Mouse (Mus musculus): ENCODE measurements around the gene Htr6. TPM values are rescaled to one million over a fixed set of nuclear protein-coding genes. Genes with fewer than 3 reads are reported as not detected.

Htr6 gene
- polyA plus RNA-seq, 1 experiment = not detected

GRCm38 (mm10) chr4:139011201-139011702, 64.1 kb downstream of the Htr6 start:
- no peak overlapping the region for H3K4me3 ChIP-seq (ENCODE audit: insufficient read depth, low read depth, low read length)
- 0 out of 2 replicates have a peak, but pooled peaks cover 4% of the 10 kb centered on the region for H3K4me1 ChIP-seq (ENCODE audit: control insufficient read depth, insufficient read depth, low read length)
- H3K36me3 ChIP-seq (ENCODE audit: control insufficient read depth, insufficient read depth, low read length) = no peaks in the 10 kb centered on the region
- no peak overlapping the region for H3K27ac ChIP-seq (ENCODE audit: insufficient read depth, low read depth, low read length)
- DNase-seq = no peak
- WGBS = 84% methylated on average over 13 of the region's 13 CpGs
- TF ChIP-seq POLR2A (IDR thresholded peaks at IDR 0.05; ENCODE audit: low read depth, low read length) (no peak), CTCF (conservative IDR thresholded peaks at IDR 0.05; ENCODE audit: insufficient read depth, insufficient read length, low read depth, low read length) (no peak)
- no peaks in the 10 kb centered on the region for H3K27me3 ChIP-seq (replicated peaks; ENCODE audit: control insufficient read depth, insufficient read depth, low read length)

Other genes with a start within 250 kb of the Htr6 start
- 63.0 and 66.1 TPM in 2 replicates for gene Pla2g5, start 212.1 kb downstream of the Htr6 start, polyA plus RNA-seq (2012; rRNA removed)
- not detected in 2 replicates for gene Gm13030, start 201.6 kb downstream of the Htr6 start, polyA plus RNA-seq (2012; rRNA removed)
- 0.11 TPM in 1 of 2 replicates, not detected in the other for gene Pla2g2e, start 197.6 kb downstream of the Htr6 start, polyA plus RNA-seq (2012; rRNA removed)
- gene Otud3, start 161.6 kb downstream of the Htr6 start, polyA plus RNA-seq (2012; rRNA removed) = 8.3 and 8.4 TPM in 2 replicates
- 126 and 171 TPM in 2 replicates for gene Rnf186, start 108.5 kb downstream of the Htr6 start, polyA plus RNA-seq (2012; rRNA removed)
- 19.6 and 22.4 TPM in 2 replicates for gene Tmco4, start 102.7 kb downstream of the Htr6 start, polyA plus RNA-seq (2012; rRNA removed)
- gene Nbl1, start 17.4 kb upstream of the Htr6 start, polyA plus RNA-seq (2012; rRNA removed) = 35.7 and 42.9 TPM in 2 replicates
- 100 and 157 TPM in 2 replicates for gene Minos1, start 55.5 kb upstream of the Htr6 start, polyA plus RNA-seq (2012; rRNA removed)
- 102 and 134 TPM in 2 replicates for gene Capzb, start 117.3 kb upstream of the Htr6 start, polyA plus RNA-seq (2012; rRNA removed)
- 63.3 and 71.7 TPM in 2 replicates for gene Pqlc2, start 235.1 kb upstream of the Htr6 start, polyA plus RNA-seq (2012; rRNA removed)
- gene Akr7a5, start 235.2 kb upstream of the Htr6 start, polyA plus RNA-seq (2012; rRNA removed) = 245 and 280 TPM in 2 replicates

All from kidney, adult 2 months (tissue).